Mouse (Mus musculus) cerebellum, adult 2 months (tissue): ENCODE data around the gene Cox10. TPM values are rescaled to one million over a fixed set of nuclear protein-coding genes. Genes with fewer than 3 reads are reported as not detected.

ENCODE experiments used
- DNase-seq, 2 experiments: peaks; one replicate each; pipeline ENCODE4 v3.0.0; 2021
- H3K27ac ChIP-seq: fragments of 200-500 bp; 2 replicates; pipeline ENCODE4 v1.5.1; 2012; ENCODE audit warnings: low read length, control low read depth, inconsistent platforms; ENCODE audit not compliant: insufficient read depth
- H3K27me3 ChIP-seq: fragments of 200-500 bp; 2 replicates; pipeline ENCODE4 v1.6.1; 2012; ENCODE audit warnings: inconsistent platforms, mild to moderate bottlenecking, low read length, moderate library complexity; ENCODE audit not compliant: control insufficient read depth, insufficient read depth
- H3K4me1 ChIP-seq: fragments of 200-500 bp; 2 replicates; pipeline ENCODE4 v1.6.1; 2011; ENCODE audit warnings: low read length; ENCODE audit not compliant: control insufficient read depth, insufficient read depth
- H3K4me3 ChIP-seq: fragments of 200-500 bp; replicated peaks from 2 replicates; pipeline ENCODE3; 2011; ENCODE audit warnings: mild to moderate bottlenecking, low read depth, low read length, control low read depth; ENCODE audit not compliant: insufficient read depth
- CTCF ChIP-seq: fragments of 200-500 bp; IDR thresholded peaks from 2 replicates; pipeline ENCODE4 v1.5.1; 2011; ENCODE audit warnings: low read depth, mild to moderate bottlenecking, control low read depth, low read length, moderate library complexity, borderline replicate concordance; ENCODE audit not compliant: insufficient read depth
- POLR2A ChIP-seq: fragments of 200-500 bp; IDR thresholded peaks from 2 replicates; pipeline ENCODE4 v1.6.1; 2011; ENCODE audit warnings: low read length, control low read depth, borderline replicate concordance; ENCODE audit not compliant: insufficient read depth
- WGBS: fragments of 180-500 bp; shearing (Covaris S2); methylation state at CpG from one replicate; pipeline ENCODE4 v1.1.7; 2018; 5-methylcytosine and 5-hydroxymethylcytosine counted together
- polyA plus RNA-seq: library from polyadenylated mRNA; depleted of rRNA; stranded (reverse); fragments of >200 nt; gene quantifications from 2 replicates; pipeline ENCODE4 v1.2.3, GENCODE M21; 2012

The Cox10 gene
- polyA plus RNA-seq, 1 experiment: 20.1 TPM

DNA sequence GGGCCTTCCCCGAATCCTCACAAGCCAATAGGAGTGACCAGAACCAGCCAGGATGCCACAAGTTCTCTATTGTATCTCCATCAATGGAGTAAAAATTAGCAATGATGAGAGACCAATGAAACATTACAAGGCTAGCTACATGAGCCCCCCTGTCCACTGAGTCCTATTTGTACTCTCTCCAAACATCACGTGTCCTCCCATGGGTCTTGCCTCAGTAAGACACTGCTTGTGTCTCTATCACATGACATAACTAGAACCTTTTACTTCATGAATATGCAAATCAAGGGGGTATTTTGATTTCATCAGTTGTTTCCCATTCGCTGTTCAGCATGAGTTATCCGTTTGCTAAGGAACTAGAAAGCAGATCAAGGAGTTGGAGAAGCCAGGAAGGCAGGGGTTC, 13.8 kb upstream of the Cox10 start:
- H3K27ac ChIP-seq: no peak overlapping the region
- WGBS: 91% methylated on average over 4 of the region's 4 CpGs

DNA sequence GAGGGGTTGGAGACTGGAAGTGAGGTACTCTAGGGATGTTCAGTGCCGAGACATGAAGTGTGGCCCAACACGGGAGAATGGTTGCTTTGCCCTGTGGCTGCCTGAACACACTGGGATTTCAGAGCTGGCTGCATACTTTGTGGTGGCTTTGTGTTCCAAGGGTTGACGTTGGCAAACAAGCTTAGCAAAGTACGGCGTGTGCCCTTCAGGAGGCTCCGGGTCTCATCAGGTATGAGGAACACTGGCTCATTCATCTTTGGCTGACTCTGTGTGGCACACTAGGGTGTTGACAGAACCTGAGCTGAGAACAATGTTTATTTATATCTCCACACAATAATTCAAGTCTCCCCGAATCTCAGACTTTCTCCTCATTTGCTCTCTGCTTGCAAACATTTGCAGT, 11.9 kb upstream of the Cox10 start:
- H3K4me3 ChIP-seq: no peak overlapping the region
- 80% methylated on average over 7 of the region's 7 CpGs for WGBS
- H3K4me1 ChIP-seq: no peaks in the 10 kb centered on the region
- no peaks in the 10 kb centered on the region; the same call in 1 of the 2 replicates for H3K27me3 ChIP-seq
- DNase-seq: no peak
- H3K27ac ChIP-seq: no peak overlapping the region
- TF ChIP-seq CTCF (no peak), POLR2A (no peak)

More for the DNA sequence above, 13.8 kb upstream of the Cox10 start:
- Histone ChIP-seq H3K4me1 (no peaks in the 10 kb centered on the region), H3K4me3 (no peak overlapping the region), H3K27me3 (no peaks in the 10 kb centered on the region; the same call in 1 of the 2 replicates)
- DNase-seq: no peak
- no peak for TF ChIP-seq CTCF
- TF ChIP-seq POLR2A: no peak

DNA sequence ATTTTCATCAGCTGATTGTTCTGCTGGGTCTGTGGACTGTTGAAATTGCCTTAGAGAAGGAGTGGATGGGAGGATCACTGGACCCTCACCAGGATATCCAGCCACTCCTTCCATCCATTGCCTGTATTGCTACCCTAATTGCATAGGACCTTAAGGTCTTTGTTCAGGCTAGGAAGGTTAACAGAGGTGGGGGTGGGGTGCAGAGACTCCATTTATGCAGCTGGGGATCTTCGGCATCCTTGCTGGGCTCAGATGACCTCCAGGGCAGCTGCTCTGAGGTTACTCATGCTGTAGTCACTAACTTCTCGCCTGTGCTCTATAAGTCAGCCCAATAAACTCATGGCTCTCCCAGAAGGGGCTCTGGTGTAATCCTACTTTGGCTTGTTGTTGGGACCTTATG, 10.4 kb upstream of the Cox10 start:
- H3K4me1 ChIP-seq: no peaks in the 10 kb centered on the region
- no peak for TF ChIP-seq CTCF
- TF ChIP-seq POLR2A: no peak
- WGBS: 46% methylated on average over 2 of the region's 2 CpGs
- no peak overlapping the region for H3K4me3 ChIP-seq
- H3K27ac ChIP-seq: no peak overlapping the region
- DNase-seq: no peak
- no peaks in the 10 kb centered on the region; the same call in 1 of the 2 replicates for H3K27me3 ChIP-seq

DNA sequence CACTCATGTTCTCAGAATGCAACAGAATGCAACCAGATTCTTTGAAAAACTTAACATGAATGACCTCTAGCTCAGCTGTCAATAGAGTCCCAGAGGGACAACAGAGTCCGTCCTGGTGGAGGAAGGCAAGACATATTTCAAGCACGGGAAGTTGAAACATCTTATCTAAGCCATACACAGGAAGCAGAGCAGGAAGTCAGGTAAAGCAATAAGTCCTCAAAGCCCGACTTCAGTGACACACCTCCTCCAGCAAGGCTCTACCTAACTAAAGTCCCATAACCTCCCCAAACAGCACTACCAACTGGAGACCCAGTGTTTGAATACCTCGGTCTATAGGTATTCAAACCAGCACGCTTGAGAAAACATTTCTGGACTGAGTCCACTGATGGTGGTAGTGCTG, 6.6 kb upstream of the Cox10 start:
- Histone ChIP-seq H3K27ac (no peak overlapping the region), H3K4me1 (no peaks in the 10 kb centered on the region), H3K4me3 (no peak overlapping the region), H3K27me3 (no peaks in the 10 kb centered on the region)
- 86% methylated on average over 5 of the region's 5 CpGs for WGBS
- TF ChIP-seq CTCF (no peak), POLR2A (no peak)
- no peak for DNase-seq

DNA sequence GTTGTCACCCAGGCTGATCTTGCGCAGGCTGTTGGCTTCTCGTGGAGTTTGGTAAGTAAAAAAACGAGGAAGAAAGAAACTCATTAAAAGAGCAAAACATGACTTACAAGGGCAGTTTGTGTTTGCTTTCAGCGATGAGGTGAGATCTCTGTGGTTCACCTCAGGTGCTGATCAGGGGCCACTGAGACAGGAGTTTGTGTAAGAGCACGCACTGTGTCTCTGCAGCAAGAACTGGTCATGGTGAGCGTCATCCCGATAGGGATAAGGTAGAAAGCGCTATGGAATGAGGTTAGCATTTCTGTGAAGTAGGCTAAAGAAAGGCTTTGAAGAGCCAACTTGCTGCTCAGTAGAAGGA, 436 bp upstream of the Cox10 start:
- H3K27ac ChIP-seq: peak overlapping the region; percentile 56
- H3K4me3 ChIP-seq: peak overlapping the region; percentile 94
- no peaks in the 10 kb centered on the region for H3K27me3 ChIP-seq
- WGBS: under 1% methylated on average over 8 of the region's 8 CpGs
- DNase-seq: no peak
- no peak for TF ChIP-seq POLR2A
- no peak for TF ChIP-seq CTCF
- H3K4me1 ChIP-seq: peaks cover 4% of the 10 kb centered on the region; the same call in 1 of the 2 replicates

DNA sequence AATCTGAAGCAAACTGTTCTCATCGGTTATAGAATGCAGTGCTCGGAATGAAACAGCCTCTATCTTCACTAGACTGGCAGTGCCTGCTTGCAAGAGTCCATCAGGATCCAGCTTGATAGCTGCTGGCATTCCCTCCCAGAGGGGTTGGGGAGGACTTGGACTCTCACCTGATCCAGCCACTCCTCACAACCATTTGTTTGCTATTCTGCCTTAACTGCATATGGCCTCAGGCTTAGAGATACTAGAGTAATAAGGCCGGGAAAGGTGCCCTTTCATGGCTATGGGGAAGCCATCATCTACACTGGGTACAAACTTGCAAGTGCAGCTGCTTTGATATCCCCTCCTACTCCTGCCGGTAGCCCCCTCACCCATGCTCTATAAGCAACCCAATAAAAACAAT, 3.1 kb downstream of the Cox10 start:
- WGBS: 98% methylated on average over 4 of the region's 4 CpGs
- TF ChIP-seq POLR2A (no peak), CTCF (no peak)
- H3K27ac ChIP-seq: no peak overlapping the region
- DNase-seq: no peak
- H3K4me1 ChIP-seq: peaks cover 4% of the 10 kb centered on the region; the same call in 1 of the 2 replicates
- no peak overlapping the region for H3K4me3 ChIP-seq
- H3K27me3 ChIP-seq: no peaks in the 10 kb centered on the region

DNA sequence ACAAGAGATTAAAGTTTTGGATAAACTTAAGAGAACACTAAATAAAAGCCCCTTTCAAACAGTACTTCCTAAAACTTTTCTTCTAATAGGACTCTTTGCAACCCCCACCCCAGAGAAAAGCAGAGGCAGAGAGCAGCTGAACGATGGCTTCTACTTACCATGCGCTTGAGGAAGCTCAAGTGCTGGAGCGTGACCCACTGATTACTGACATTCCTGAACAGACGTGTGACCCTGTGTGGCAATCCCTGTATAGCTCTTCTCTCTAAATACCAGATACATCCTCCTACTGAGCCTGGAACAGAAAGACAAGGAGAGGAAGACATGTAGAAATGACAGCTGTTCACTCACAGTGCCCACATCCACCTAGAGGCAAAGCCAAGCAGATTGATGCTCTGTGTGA, 5.9 kb downstream of the Cox10 start:
- DNase-seq: no peak

DNA sequence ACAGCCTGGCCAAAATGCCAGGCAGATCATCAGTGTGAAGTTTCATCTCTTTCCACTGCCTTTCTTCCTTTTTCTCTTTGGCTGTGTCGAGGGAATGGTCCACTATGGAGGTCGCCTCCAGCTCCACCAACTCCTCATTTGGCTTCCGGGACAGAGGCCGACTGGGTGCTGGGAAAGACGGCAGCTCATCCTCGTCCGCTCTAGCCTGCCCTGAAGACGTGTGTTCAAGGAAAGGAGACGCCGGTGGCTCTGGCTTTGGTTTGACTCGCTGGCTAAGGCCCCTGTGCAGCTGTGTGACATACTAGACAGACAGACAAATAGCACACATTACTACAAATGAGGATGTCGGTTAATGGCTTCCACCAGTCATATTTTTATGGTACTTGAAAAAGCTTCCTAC, 7.7 kb downstream of the Cox10 start:
- H3K27me3 ChIP-seq: no peaks in the 10 kb centered on the region
- H3K27ac ChIP-seq: no peak overlapping the region
- TF ChIP-seq POLR2A (no peak), CTCF (no peak)
- no peaks in the 10 kb centered on the region for H3K4me1 ChIP-seq
- no peak overlapping the region for H3K4me3 ChIP-seq
- DNase-seq: no peak
- 92% methylated on average over 12 of the region's 12 CpGs for WGBS

More for the DNA sequence above, 5.9 kb downstream of the Cox10 start:
- 71% methylated on average over 4 of the region's 4 CpGs for WGBS
- Histone ChIP-seq H3K4me3 (no peak overlapping the region), H3K27ac (no peak overlapping the region), H3K4me1 (peaks cover 4% of the 10 kb centered on the region; the same call in 1 of the 2 replicates), H3K27me3 (no peaks in the 10 kb centered on the region)
- TF ChIP-seq POLR2A (no peak), CTCF (no peak)
